Mouse (Mus musculus): ENCODE data around the gene Atg101.

The Atg101 gene

DNA sequence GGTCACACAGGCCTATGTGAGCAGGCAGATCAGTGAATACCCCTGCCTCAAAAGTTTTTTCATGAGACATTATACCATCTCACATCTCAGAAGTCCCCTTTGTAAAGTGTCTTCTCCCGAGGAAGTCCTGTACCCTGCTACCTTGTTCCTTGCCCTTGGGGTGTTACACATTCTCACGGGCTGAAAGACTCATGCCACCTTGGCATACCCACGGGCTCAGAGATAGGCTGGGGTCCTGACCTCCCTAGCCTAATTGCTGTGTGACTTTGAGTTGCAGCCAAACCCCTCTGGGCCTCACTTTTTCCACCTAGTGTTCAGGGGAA is 30.5 kb upstream of the Atg101 start:
- in situ Hi-C loops (cut with MboI; ENCODE audit: unreplicated experiment in 2 of 2): no loop called here

DNA sequence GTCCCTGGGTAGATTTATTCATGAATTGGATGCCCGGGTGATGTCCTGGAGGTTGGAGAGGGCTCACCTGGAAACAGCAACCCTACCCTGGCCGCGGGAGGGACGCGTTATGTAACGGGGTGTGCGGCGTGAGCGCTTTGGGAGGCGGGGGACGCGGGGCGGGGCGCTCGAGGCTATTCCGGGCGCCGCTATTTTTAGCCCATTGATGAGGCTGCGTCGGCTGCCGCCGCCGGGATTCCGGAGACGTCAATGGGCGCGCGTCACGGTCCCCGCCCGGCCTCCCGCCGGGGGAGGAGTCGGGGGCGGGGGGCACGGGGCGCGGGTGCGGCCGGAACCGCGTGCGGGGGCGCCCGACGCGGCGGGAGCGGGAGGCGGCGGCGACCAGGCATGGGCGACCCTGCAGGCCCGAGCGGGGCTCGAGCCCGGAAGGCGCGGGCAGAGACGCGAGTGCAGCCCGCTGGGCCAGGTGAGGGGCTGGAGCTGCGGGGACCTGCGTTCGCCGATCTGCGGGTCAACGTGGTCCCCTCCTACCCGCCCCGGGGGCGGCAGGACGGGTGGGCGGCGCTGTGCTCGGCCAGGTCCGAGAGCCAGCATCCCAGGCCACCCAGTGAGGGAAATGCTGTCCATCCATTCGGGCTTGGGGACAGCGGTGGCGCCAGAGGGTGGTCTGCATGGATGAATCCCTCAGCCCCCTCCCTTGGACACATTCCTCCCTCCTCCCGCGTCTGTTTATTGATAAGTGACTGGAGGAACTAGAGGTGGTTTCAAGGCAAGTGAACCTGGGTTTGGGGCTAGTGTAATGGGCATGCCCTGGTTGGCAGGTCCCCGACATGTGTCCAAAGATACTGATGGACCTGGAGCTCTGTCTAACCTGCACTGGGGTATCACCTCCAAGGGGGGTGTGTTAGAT is 29.9 kb upstream of the Atg101 start, which contains the start of gene Nr4a1:
Gene Nr4a1 (plus strand): TSS at position 384 of the 910 bp plus-strand sequence.
- in situ Hi-C loops (cut with MboI; ENCODE audit: unreplicated experiment in 2 of 2): no loop called here

DNA sequence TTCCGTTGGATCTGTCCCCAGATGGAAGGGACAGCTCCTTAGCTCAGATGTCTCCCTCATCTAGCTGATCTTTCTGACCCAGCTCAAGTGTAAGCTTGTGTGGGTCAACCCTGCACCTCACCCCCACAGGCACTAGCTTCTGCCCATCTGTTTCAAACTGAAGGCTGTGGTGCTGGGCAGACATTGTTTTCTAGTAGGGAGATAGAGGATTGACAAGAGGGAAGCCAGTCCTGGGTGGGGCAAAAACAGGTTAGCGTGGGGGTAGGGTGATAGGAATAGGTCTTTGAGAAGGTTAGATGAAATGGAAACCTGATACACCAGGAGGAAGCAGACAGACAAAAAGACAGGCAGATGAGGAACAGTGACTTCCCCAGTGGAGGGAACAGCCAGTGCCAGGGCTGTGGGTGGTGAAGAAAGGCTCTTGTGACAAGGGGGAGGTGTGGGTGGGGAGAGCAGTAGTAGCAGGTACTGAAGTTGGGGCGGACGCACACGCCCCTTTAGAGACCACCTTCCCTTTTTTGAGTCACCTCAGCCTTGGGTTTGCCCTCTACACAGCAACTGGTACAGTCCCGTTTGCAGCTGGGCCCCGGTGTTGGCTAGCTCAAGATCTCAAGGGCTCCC is 28.1 kb upstream of the Atg101 start:
- in situ Hi-C loops (cut with MboI; ENCODE audit: unreplicated experiment in 2 of 2): no loop called here

DNA sequence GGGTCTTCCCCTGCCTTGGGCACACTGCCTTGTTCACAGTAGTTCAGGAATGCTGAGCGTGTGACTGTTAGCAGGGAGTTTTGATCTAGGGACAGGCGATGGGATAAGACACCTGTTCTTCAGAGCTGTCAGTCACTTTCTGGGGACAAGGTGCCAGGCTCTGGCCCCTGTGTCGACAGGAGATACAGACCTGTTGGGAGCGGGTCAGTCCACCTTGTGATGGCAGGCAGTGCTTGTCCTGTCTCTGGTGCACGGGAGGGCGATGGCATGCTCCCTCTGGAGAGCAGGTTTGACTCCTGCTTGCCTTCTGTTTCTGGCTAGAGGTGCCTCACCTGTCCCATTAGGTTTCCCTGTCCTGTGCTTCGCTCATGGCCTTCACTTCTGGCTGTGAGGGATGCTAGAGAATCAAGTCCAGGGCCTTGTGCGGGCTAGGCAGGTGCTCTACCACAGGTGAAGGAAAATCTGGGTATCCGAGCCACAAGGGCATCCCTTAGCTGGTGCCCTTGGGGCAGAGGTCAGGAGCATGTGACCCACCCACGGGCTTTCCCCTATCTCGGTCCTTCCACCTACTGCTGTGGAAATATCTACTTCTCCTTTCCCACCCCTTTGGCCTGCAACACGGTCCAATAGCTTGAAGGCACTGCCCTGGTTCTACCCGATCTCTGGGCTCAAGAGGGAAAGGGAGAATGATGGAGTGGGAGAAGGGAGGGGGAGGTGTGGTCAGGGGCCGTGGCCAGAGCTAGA is 27.4 kb upstream of the Atg101 start:
- in situ Hi-C loops (cut with MboI; ENCODE audit: unreplicated experiment in 2 of 2): no loop called here

DNA sequence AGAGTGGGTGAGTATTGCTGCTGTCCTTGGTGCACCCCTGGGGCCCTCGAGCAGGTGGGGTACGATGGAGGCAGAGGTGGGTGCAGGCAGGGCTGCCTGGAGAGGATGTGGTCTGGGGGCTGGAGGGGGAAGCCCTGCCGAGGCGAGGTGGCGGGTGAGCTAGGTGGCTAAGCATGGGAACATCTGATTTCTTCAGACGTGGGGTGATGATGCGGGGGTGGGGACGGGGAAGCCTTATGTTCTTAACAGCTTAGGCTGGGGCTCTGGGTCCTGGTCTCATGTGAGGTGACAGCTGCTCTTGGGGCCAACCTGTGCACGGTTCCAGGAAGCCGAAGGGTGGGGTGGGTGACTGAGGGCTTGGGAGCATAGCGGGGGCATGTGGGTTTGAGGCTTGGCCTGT is 25.7 kb upstream of the Atg101 start:
- in situ Hi-C loops (cut with MboI; ENCODE audit: unreplicated experiment in 2 of 2): no loop called here

DNA sequence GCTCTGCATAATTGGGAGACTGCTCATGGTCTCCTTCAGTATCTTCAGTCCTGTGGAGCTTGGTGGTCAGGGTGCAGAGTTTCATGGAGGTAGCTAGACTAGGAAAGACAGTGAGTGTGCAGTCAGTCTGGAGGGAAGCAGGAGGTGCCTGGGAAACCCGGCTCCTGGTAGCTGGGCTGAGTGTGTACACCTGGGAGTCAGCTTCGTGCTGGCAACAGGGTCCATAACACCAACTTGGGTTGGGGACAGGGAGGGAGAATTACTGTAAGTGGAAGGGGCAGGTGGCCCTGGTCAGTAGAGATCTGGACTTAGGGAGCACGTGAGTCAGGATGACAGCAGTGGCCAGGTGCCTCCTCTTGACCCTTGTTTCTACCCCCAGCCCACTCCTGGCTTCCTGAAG is 24.1 kb upstream of the Atg101 start:
- in situ Hi-C loops (cut with MboI; ENCODE audit: unreplicated experiment in 2 of 2): no loop called here

DNA sequence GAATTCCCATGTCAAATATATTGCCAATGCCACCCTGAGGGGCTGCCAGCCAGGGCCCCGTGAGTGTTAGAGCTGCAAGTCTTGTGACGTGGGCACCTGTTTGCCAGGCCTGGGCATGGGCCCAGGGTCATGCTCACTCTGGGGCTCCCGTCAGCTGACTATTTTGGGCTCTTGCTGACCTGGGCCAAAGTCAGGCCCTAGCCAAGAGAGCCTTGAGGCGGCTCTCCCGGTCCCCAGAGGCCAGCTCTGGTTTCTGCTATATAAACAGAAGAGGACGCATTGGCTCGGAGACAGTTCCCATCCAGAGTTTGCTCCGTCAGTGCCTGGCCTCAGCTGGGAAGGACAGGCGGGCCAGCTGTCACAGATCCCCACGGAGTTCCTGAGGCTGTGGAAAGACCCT is 23.7 kb upstream of the Atg101 start:
- in situ Hi-C loops (cut with MboI; ENCODE audit: unreplicated experiment in 2 of 2): no loop called here

DNA sequence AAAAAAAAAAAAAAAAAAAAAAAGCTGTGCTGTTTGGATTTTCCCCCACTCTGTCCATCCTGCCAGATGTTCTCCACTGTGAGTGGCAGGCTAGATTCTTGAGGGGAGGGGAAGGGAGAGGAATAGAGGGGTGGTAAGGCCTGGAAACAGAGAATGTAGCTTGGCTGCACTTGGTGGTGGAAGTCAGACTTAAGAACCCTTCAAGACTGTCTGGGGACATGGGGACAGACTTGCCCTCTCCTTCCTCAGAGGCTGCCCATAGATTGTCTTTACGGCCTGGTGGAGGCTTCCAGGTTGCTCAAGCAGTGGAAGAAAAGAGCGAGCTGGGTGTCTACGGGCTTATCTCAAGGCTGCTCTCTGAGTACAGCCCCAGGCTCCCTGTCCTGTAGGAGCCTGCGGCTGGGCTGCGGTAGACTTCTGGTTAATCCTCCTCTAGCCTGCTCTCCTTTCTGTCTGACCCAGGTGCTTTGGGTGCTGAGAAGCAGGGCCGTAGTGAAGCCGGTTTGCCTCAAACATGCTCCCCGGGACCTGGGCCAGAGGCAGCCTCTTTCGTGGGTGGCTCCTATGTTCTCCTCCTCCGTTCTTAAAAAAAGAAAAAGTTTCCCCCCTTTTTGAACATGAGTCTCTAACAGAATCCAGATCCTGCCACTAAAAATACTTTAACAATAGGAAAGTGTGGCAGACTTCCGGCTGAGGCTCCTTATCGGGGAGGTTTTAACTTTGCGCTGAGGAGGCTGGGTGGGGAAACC is 23.0 kb upstream of the Atg101 start:
- in situ Hi-C loops (cut with MboI; ENCODE audit: unreplicated experiment in 2 of 2): no loop called here

DNA sequence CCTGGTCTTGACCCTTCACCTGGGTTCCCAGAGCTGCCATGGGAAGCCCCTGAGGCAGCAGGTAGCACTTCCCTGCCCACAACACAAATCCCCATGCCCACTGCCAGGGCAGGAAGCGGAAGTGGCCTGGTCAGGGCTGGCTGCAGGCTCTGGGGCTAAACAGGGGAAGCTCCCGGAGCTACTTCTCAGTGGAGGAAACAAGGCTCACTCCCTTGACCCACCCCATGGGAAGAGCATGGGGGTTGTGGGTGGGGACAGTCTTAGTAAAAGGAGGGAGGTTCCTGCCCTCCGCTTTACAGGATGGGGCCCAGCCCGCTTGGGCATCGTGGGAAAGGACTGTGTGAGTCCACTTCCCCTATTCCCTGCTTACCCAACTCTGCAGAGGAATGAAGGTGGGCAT is 21.6 kb upstream of the Atg101 start:
- in situ Hi-C loops (cut with MboI; ENCODE audit: unreplicated experiment in 2 of 2): no loop called here

DNA sequence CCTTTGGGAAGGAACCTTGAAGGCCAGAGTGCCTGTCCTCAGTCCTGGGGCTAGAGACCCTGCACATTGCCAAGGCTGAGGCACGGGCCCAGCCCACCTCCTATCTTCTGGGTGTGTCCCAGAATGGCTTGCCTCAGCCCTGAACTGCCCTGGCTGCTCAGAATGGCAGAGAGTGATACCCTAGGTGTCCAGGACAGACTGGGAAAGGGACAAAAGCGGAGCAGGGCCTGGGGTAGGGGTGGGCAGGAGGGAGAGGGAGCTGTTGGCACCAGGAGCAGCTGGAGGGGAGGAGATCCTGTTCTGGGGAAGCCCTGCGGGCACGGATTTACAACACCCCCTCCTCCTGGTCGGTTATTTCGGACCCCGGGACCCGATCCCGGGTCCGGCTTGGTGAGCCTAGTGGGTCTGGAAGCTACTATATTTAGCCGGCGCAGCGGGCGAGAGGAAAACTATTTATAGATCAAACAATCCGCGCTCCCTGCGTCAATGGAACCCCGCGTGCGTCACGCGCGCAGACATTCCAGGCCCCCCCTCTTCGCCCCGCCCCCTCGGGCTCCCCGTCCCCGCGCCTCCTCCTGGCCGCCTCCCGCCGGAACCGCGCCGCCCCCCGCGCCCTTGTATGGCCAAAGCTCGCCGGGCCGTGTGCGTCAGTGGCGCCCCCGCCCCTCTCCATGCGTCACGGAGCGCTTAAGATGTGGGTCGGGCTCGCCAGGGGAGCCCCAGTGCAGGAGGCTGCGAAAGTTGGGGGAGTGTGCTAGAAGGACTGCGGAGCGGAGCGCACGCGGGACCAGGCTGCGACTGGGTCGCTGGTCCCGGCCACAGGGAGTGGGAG is 17.7 kb upstream of the Atg101 start:
- in situ Hi-C loops (cut with MboI; ENCODE audit: unreplicated experiment in 2 of 2): no loop called here

DNA sequence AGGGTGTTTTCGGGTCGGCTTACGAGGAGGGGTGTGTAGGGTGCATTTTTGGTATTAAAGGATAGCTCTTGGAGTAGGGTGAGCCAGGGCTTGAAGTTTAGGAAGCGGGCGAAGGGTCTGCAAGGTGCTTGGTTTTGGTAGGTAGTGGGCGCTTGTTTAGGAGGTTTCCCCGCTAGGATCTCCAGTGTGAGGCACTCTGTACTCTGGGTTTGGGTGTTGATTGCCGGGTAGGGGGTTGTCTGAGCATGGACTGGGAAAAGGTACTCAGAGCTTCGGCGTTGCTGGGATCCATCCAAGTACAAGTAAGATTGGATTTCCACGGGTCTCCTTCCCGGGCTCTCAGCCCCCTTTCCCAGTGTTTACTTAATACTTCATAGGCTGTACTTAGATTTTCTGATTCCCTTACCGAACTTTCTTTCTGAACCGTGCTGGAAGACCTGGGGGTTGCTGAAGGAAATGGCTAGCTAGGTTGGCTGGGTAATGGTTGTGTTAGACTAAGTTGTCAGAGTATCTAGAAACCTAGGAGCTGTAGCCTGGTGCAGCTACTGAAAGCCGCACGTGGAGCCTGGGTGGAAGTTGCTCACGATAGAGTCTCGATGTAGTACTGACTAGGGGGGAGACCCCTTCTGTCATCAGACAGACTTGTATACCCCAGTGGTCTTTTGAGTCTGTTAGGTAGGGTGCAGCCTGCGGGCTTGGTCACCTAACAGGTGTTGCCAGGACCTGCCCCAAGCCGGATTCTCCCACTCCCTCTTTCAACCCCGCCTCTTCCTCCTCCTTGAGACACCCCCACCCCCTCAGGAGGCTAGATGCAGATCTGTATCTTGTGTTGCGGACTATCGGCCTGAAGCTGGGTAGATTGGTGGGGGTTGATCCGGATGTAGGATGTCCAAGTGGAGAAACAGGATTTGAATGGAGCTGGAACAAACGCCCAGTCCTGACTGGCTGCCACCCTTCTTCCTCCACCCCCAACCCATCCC is 16.7 kb upstream of the Atg101 start:
- in situ Hi-C loops (cut with MboI; ENCODE audit: unreplicated experiment in 2 of 2): no loop called here

DNA sequence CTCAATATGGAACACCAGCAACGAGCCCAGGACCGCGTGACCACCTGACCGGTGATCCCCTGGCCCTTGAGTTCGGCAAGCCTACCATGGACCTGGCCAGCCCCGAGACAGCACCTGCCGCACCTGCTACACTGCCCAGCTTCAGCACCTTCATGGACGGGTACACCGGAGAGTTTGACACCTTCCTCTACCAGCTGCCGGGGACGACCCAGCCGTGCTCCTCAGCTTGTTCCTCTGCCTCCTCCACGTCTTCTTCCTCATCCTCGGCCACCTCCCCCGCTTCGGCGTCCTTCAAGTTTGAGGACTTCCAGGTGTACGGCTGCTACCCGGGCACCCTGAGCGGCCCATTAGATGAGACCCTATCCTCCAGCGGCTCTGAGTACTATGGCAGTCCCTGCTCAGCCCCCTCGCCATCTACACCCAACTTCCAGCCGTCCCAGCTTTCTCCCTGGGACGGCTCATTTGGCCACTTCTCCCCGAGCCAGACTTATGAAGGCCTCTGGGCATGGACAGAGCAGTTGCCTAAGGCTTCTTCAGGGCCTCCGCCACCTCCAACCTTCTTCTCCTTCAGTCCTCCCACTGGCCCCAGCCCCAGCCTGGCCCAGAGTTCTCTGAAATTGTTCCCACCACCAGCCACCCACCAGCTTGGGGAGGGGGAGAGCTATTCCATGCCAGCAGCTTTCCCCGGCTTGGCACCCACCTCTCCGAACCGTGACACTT is 13.8 kb upstream of the Atg101 start:
- in situ Hi-C loops (cut with MboI; ENCODE audit: unreplicated experiment in 2 of 2): no loop called here

DNA sequence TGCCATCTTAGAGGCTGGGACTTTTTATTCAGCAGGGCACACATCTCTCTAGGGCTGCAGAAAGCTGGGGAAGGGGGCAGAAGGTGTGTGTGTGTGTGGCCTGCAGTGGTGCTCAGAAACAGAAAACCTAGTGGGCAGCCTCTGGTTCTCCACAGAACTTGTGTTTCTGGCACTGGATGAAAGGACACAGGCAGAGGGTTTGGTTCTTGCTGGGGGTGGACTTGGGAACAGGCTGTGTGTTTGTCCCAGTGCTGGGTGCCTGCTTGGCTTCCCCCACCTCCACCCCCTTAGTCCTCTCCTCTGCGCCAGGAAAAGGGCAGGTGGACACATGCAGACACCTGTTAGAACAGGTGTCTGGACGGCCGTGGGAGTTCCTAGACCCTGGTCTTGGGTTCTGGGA is 13.0 kb upstream of the Atg101 start:
- in situ Hi-C loops (cut with MboI; ENCODE audit: unreplicated experiment in 2 of 2): no loop called here

DNA sequence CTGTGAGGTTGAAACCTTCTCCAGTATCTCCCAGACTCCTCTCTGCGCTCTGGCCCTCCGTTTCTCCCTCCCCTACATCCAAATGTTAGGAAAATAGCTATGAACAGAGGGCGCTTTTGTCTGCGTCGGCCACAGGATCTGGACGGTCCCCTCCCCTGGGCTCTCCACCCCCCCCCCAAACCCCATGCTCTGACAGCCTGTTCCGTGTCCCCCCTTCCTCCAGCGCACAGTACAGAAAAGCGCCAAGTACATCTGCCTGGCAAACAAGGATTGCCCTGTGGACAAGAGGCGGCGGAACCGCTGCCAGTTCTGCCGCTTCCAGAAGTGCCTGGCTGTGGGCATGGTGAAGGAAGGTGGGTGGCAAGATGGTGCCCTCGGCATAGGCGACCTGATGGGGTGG is 12.6 kb upstream of the Atg101 start:
- in situ Hi-C loops (cut with MboI; ENCODE audit: unreplicated experiment in 2 of 2): no loop called here

DNA sequence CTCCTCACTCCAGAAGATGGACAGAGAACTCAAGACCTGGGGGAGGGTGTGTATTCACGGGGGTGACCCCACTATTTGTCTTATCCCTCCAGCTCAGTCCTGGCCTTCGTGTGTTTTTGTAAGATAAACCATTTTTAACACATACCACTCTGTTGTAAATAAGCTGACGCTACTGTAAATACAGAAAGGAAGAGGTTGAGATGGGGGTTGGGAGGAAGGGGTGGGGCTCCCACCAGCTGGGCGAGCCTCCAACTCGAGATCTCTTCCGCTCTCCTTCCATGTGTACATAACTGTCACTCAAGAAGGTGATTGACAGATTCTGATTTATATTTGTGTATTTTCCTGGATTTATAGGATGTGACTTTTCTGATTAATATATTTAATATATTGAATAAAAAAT is 9.7 kb upstream of the Atg101 start:
- in situ Hi-C loops (cut with MboI; ENCODE audit: unreplicated experiment in 2 of 2): no loop called here

DNA sequence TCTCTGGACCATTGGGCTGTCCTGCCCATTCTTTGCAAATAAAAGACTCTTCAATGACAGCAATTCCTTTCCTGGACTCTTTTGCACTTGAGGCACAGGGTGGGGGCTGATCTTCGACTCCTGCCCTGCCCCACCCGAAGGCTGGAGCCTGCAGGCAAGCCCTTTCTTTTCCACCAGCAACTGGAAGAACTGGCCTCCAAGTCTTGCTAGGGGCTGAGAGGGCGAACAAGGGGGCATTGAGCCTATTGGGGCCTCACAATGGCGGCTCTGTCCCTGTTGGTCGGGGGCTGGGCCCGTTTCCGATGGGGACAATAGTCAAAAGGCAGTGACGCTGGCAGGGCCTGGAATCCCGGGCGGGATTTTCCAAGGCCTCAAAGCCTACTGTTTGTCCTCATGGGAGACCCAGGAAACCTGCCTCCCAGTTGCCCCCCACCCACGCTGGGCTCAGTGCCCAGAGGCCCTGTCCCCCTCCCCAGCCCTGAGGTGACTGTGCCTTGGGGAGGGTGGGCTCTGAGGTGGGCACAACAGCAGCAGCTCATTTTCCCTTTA is 6.6 kb upstream of the Atg101 start:
- in situ Hi-C loops (cut with MboI; ENCODE audit: unreplicated experiment in 2 of 2): no loop called here

DNA sequence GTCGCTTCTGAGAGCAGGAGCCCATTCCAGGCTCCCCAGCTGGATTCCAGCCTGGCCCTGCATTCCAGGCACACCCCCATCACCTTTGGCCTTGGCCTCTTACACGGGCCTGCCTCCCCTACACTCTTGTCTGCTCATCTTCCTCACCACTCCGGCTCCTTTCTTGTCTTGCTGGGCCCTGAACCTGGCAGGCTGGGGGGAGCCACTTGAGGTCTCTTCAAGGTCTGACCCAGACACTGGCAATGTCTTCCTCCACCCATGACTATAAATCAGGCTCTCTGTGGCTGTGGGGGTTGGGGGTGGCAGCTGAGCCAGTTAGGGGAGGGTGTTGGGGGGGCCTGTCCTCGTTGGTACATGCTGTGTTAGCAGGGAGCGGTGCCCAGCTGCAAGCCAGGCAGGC is 5.5 kb upstream of the Atg101 start:
- in situ Hi-C loops (cut with MboI; ENCODE audit: unreplicated experiment in 2 of 2): no loop called here

DNA sequence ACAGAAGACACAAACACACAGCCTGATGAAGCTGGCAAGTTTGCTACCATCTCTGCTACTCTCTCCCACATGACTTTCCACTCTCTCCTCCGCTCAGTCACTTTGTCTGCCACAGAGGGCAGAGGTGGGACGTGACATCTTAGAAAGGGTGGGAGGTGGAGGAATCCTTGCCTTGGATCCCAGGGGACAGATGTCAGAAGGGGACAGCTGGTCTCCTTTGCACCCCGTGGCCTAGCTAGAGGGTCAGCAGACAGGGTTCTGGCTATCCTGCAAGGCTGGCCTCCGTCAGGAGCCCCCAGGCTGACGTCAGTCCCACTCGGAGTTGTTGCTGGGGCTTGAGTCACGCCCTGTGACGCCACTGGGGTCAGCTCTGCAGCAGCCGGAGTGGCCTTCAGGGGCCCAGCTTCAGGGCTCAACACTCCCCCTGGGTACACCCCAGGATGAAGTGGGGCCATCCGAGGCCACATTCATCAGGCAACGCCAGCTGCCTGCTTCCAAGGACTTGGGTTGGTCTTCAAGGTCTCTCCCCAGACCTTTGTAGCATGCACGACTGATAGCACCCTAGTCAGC is 4.6 kb upstream of the Atg101 start:
- in situ Hi-C loops (cut with MboI; ENCODE audit: unreplicated experiment in 2 of 2): no loop called here

All from v-Abl transformed pro-B cells (cell line).